Mouse (Mus musculus): ENCODE data around the gene Dram1.

Dram1 gene

DNA sequence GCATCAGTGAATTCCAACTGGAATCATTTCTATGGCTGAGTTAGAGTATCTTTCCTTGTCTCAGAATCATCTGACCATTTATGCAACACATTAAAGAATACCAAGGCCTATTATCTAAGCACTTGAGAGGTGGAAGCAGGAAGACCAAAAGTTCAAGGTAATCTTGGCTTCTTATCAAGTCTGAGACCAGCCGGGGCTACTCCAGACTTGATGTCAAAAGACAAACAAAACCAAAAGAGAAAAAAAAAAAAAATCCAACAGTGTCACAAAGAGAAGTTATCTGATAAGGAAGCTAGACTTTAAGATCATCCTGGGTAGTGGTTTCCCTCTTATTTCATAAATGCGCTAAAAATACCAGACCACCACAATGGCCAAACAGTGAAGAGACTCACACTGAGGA lies 26.3 kb downstream of the Dram1 start:
- in situ Hi-C loops (cut with MseI, MboI), result no loop called here

DNA sequence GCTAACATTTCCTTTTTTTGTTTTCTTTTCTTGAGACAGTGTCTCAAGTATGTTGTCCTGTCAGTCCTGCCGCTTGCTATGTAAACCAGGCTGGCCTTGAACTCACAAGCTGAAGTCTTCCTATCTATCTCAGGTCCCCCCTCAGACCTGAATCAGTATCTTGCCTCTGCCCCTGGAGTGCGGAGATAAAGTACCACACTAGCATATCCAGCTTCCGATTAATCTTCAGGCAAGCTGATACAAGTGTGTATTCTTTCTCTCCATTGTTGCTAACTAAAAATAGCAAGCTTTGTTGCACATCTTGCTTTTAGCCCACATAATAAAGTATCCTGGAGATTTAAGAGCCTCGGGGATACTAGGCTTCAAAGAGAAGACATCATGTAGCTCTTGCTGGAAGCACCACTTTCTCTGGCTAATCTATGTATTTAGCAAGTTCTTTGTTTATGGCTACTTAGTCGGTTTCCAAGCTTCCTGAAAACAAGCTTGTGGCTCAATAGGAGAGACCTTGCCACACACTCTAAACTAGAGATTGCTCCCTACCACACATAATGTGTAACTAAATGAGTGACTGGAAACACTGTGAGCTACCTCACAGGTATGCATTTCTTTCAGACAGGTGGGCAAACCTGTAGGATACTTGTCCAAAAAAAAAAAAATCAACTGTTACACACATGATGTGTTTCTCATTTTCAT lies 27.3 kb downstream of the Dram1 start:
- in situ Hi-C loops (cut with MseI, MboI), result no loop called here

DNA sequence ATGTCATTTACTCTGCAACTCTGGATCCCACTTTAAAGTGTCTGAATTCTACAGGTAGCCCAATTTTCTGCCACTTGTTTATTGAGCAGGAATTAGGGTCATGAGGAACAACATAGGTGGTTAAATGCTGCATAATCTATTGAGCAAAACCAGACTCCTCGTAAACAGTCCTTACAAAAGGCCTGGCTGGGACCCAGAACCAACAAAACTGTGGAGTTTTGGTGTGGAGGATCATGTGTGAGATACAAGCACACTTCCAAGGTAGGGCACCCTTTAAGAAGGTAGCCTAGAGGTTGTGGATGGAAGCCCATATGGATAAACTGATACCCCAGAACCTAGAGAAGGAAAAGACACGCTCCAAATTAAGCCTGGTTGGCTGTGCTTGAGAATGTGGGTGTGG lies 28.2 kb downstream of the Dram1 start:
- in situ Hi-C loops (cut with MseI, MboI), result no loop called here

DNA sequence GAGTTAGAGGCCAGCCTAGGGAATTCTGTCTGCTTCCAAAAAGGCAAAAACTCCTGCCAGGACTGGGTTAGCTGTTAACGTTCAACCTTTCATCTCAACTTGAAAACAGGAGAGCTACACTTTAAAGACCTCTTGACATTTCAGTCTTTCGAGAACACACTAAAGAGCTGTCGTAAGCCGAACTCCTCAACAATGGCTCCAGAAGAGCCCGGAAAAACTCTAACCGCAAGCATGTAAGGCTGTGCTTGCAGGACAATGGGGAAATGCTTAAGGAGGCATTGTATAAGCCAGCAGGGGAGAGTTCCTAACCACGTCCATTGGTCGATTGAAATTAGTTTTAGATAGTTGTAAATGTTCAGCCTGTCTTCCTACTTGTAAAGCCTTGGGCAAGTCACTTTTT lies 29.1 kb downstream of the Dram1 start:
- in situ Hi-C loops (cut with MseI, MboI), result no loop called here

DNA sequence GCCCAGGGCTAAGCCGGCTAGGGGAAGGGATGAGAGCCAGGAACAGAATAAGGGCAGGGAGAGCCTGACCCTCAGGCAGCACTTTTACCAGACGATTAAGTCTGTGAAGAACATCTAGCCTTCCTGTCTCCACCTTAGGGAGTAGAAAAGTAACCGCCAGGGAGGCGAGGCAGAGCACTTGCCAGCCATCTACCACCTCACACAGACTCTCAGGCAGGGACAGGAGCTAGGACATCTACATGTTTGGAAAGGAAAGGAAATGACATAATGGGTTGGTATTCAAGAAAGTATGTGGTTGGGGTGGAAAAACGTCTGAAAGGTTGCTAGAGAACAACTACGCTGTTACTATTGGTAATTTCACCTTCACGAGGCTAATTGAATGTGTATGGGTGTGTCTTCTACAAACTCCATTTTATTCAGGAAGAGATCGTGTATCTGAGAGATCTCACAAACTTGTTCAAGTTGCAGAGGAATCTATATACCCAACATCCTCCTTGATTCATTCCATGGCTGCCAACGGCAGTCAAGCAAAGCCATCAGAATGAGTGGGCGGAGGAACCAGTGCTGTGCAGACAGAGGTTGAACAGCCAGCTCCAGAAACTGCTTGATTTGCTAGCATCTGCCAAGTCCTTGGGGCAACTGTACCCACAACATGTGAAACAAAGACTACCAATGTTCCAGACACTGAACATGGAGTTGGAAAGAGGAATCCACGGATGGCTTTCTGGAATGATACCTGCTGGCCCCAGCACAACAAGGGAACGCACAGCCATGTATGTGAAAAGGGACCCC lies 32.2 kb downstream of the Dram1 start:
- in situ Hi-C loops (cut with MseI, MboI), result no loop called here

DNA sequence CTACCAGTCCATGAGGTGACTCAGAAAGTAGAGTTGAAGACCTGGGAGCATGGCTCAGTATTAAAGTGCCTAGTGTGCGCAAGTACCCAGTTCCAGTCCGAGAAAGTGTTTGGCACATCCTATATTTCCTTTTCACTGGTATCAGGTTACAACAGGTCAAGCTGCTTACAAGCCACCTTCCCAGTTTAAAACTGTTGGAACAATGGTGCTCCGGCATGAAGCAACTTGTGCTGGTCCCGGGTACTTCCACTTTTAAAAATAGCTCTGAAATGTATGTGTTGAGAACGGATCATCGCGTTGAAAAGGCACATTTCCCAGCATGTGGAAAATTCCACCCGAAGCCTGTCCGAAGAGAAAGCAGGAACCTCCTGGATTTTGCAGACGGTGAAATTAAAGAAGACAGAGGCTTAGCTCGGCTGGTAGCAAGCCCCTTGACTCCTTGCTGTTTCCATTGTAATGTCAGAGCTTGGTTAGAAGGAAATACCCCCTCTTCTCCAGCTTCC lies 32.9 kb downstream of the Dram1 start:
- in situ Hi-C loops (cut with MseI, MboI), result no loop called here

DNA sequence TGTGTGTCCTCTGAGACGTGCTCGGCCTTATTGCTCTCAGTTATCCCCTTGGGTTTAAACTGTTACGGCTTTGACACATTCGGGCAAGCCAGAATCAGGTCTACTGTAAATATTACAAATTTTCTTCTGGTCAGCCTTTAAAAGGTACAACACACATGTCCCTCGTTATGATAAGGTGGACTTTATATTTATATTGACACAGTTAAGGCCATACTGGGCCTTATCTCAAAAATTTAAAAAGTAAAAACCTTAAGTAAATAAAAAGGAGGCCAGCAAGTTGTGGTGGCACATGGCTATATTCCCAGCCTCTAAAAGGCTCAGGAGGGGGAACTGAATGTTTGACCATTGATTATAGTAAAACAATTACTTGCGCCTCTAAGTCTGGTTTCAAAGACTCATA lies 37.5 kb downstream of the Dram1 start:
- in situ Hi-C loops (cut with MseI, MboI), result no loop called here

DNA sequence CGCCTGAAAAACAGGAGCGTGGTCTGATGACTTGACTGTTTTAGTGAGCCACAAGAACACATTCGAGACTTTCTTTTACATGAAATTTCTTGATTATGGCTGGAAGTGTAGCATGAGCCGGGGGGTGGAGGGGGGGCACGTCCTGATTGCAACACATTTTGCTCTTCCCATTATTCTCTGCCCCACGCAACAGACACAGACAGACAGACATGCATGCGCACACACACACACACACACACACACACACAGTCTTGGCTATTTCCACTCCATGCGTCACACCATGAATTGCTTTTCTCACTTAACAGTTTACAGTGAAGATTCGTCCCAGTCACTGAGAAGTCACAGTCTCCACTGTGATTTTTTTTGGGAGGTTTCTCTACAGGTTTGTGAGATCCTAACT lies 38.2 kb downstream of the Dram1 start:
- in situ Hi-C loops (cut with MseI, MboI), result no loop called here

DNA sequence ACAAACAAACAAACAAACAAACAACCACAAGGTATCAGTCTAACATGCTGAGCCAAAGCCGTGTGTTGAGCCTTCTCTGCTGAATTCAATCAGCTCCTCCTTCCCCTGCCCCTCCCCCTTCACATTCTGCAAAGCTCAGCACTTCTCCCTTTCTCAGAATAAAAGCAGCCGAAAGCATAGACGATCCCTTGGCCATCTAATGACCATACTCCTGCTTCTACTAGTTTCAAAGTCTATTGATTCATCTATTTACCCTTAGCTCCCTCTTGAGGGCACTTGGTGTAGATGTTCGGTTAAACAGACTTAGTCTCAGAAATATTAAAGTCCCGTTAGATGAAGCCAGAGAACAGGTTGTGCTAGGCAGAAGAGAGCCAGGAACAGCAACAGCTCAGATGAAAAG lies 48.2 kb downstream of the Dram1 start:
- in situ Hi-C loops (cut with MseI, MboI), result no loop called here

DNA sequence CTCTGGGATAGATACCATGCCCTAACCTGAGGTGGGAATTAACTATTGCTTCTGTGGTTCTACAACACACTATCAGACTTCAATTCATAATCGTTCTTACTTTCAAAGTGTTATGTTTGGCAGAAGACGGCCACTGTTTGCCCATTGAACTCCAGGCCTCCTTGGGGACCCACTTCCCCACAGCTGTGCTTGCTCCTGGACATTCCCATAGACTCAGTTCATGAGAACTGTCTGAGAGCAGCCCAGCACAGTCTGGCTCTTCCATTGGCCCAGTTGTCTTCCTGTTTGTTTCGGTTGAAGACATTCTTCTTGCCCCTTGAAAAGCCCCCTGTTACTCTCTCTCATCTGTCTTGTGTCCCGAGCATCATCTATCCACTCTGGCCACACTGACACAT lies 50.8 kb downstream of the Dram1 start:
- in situ Hi-C loops (cut with MseI, MboI), result no loop called here

DNA sequence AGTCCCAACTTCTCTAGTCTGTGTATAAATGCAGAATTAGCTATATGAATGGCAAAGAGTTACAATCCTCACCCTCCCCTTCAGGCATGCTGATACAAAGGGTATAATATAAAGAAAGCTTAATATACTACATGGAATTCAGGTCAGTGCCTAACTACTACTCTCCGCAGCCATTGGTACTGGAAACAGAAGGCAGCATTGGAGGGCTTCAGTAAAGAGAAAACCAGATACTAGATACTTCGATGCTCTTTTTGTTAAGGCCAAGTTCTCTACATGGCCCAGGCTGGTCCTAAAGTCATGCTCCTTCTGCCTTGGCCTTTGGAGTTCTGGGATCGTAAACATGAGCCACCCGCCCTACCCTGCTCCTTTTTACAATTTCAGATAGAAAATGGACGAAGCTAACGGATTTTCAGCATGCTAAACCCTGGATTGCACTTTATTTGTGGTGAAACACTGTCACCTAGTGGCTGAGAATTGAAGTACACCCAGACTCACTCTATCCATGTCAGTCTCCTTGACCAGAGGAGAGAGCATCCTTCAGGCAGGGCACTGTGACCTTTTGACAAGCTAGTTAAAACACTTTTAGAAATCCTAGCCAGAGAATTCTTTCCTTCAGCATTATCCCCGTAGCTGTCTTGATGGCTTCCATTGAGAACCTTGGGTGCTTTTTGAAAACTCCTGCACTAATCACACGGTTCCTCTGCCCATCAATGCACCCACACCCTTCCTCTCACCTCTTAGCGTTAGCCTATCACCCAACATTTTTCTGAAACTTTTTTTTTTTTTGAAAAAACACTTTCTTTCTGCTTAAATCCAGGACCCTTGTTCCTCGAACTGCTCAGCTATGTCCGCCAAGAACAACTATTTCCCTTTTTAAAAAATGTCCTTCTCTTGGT lies 51.5 kb downstream of the Dram1 start:
- in situ Hi-C loops (cut with MseI, MboI), result no loop called here

DNA sequence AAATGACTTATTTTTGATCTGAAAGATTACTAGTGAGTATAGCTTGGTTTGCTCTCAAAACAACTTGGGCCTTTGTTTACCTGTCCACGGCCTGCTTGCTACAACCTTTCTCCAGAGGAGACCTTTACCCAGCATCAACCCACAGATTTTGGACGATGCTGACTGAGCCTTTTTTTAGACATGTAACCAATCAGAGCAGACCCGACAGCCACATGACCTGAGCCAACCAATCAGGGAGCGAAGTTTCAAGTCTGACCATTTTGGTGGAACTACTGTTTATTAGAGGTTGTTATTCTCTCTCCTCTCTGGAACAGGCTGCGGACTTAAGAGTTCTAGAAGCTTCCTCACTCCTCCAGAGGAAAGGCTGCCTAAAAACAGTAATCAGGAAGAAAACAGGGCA lies 57.1 kb downstream of the Dram1 start:
- in situ Hi-C loops (cut with MseI, MboI), result loop anchor here in 1 of 2 experiments (25.0 kb wide), 1 partner anchor 459 kb away; the partner anchor contains the start of gene Igf1

DNA sequence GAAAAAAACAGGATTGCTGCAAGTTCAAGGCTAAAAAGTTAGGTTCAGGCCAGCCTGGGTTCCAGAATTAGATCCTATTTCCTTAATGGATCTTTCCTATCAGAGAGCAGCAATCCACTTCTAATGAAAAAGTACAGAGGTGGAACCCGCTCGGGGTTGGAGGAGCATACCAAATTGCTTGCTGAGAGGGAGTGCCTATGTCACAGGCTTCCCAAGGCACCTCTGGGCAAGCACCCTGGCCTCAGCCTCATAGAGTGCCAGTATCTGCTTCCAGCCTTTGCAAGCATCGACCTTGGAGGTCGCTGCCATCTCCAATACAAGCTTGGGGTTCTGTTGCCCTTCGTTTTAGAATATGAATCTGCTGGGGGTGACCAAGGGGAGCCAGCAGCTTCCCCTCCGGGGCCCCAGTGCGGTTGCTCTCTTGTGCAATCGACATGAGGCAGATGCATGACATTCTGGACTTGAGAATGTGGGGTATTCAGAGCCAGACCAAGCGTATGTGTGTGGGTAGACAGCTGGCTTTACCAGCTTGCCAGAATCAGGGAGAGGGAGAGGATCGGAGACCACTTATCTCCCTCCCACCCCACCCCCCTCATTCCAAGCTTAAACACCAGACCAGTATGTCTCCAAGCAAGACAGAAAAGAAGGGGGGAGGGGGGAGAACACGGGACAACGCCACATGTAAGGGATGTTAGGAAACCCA lies 58.0 kb downstream of the Dram1 start:
- in situ Hi-C loops (cut with MseI, MboI), result loop anchor here in 1 of 2 experiments (25.0 kb wide), 1 partner anchor 459 kb away; the partner anchor contains the start of gene Igf1

DNA sequence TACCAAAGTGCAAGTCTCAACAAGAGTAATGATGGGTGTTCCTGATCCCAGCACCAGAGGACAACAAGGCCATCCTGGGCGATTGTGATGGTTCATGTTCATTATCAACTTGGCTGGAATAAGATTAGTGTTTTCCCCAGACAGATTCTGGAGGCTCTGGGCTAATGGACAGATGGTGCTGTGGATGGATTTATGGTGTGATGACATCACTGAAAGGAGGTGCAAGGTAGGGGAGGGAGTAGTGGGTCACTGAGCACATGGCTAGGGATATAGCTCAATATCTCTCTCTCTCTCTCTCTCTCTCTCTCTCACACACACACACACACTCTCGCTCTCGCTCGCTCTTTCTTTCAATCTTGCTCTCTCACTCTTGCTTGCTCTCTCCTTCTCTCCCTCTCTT lies 60.7 kb downstream of the Dram1 start:
- in situ Hi-C loops (cut with MseI, MboI), result loop anchor here in 1 of 2 experiments (25.0 kb wide), 1 partner anchor 456 kb away; the partner anchor contains the start of gene Igf1

DNA sequence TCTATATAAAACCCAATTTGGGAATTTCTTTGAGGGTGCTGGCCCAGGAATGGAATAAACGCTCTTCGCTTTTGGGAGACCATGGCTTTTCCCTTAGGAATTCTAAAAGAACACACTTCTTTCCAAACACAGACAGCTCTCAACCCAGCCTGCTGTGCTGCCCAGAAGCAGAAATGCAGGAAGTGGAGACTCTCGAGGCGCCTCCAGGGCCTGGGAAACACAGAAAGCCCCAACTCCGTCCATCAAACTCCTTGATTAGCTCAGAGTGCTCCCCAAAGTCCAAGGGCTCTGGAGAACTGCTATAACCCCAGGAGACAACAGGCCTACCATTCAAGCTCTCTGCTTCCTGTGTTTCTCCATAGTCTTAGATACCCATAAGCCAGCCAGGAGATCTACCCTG lies 61.7 kb downstream of the Dram1 start:
- in situ Hi-C loops (cut with MseI, MboI), result loop anchor here in 1 of 2 experiments (25.0 kb wide), 1 partner anchor 455 kb away; the partner anchor contains the start of gene Igf1

DNA sequence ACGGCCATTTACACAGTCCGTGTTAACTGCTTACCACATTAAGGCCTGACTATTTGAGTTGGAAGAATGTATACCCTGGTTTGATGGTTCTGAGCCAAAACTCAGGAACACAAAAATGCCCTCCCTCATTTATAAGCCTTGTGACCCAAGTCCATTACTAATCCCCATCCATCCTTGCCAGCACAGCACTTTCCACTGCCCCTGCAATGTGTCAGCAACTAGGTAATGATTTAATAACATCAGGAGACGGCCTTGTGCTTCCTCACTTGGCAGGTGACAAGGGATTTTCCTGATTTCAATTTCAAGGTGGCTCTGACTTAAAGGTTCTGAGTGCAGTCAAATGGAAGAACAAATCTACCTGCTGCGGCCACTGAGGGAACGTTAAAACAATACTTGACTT lies 64.0 kb downstream of the Dram1 start:
- in situ Hi-C loops (cut with MseI, MboI), result loop anchor here in 1 of 2 experiments (25.0 kb wide), 1 partner anchor 453 kb away; the partner anchor contains the start of gene Igf1

DNA sequence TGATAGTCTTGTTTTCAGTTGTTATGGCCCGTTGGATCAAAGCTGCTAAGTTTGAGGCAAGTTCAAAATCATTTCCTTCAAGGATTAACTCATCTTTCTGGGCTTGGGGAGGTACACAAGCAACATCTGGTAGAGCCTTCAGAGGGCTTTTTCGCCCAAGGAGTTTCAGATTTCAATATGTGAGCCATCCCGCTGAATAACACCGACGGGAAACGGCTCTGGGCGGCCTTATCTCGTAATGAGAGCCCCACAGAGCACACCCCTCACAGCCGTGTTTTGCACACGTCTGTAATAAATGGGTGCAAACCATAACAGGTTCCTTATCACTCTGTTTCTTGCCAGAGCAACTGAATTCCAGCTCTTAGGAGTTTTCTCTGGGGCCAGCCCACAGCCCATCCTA lies 69.0 kb downstream of the Dram1 start:
- in situ Hi-C loops (cut with MseI, MboI), result loop anchor here in 1 of 2 experiments (25.0 kb wide), 1 partner anchor 448 kb away; the partner anchor contains the start of gene Igf1

DNA sequence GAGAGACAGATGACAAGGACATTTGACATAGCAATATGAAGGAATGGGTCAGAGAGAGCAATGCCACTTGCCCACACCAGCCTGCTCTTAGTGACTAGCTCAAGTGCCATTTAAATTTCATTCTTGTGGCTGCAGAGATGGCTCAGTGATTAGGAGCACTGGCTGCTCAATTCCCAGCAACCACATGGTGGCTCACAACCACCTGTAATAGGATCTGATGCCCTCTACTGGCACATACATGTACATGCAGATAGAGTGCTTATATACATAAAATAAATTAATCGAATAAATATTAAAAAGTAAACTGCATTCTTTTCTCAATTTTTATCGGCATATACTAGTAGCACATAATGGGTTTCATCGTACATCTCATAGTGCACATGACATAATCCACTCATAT lies 72.6 kb downstream of the Dram1 start:
- in situ Hi-C loops (cut with MseI, MboI), result loop anchor here in 1 of 2 experiments (25.0 kb wide), 1 partner anchor 444 kb away; the partner anchor contains the start of gene Igf1

DNA sequence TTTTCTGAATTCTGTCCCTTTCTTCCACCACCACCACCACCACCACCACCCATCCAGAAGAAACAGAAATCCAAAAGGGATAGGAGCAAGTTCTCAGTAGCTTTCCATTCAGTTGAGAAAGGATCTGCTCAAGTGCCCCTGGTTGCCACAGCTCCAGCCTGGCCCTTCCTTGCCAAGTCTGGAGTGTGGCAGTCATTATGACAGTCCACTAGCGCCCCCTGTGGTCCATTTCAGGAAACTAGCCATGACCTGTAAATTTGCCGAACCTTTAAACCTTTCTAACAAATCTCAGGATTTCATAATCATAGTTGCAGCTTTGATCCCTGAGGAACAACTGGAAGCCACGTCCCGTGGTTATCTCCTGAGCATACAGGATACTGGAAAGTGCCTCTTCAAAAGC lies 74.6 kb downstream of the Dram1 start:
- in situ Hi-C loops (cut with MseI, MboI), result loop anchor here in 1 of 2 experiments (25.0 kb wide), 1 partner anchor 442 kb away; the partner anchor contains the start of gene Igf1

DNA sequence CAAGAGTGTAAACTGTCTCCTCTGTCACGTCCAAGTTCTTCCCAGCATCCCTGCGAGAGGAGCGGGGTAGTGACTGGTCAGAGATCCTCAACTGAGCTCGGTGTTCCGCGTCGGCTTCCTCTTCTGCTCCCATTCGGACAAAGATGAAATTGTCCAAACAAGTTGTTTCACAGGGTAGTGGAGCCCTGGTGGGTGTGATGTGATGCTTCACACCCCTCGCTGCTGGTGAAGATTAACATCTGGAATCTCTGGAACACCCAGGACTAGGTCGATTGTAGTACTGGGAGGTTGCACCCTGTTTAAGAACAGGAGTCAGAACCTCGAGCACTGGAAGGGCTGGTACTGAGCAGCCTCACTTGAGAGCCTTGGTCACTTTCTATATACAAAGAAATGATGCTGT lies 75.8 kb downstream of the Dram1 start:
- in situ Hi-C loops (cut with MseI, MboI), result loop anchor here in 1 of 2 experiments (25.0 kb wide), 1 partner anchor 441 kb away; the partner anchor contains the start of gene Igf1

Measured in mouse trophoblast stem cell (cell line).